Mouse (Mus musculus) small intestine, adult 2 months (tissue): ENCODE measurements around the gene Syn2.

ENCODE experiments used
- CTCF ChIP-seq: fragments of 200-500 bp; IDR thresholded peaks from 2 replicates; pipeline ENCODE4 v1.5.1; 2012; ENCODE audit warnings: low read depth, mild to moderate bottlenecking, control low read depth, inconsistent platforms, low read length, moderate library complexity, mixed read lengths; ENCODE audit not compliant: insufficient replicate concordance, insufficient read length; ENCODE audit errors: extremely low read depth
- POLR2A ChIP-seq: fragments of 200-500 bp; IDR thresholded peaks from 2 replicates; pipeline ENCODE4 v1.6.1; 2012; ENCODE audit warnings: low read depth, mild to moderate bottlenecking, control low read depth, inconsistent platforms, low read length, moderate library complexity

DNA sequence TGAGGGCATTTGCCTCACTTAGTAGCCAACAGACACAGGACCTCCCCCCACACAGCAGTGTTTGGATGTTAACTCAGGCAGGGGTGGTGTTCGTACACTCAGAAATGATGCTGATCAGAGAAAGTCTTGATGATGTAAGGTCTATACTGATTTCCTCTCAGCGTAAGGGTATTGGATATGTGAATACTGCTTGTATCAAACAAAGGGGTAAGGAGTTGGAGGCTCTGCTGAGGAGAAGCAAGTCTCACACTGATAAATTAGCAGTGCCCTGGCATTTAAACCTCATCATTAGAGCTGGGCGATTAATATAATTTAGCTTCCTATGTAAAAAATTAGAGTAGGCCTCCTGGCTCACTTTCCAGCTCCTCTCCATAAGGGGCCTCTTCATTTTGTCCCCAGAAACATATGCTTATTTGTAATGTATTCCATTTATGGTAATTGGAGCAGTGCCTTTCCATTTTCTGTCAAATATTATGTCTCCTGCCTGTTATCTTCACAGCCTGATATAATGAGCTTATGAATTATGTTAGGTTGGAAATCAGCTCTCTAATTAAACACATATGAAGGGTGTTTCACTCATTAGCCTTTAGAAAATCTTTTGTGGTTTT lies 31.3 kb downstream of the Syn2 start:
- TF ChIP-seq CTCF (no peak), POLR2A (no peak)
